Mouse (Mus musculus) midbrain, embryonic 11.5 days (tissue): ENCODE results near the gene Ube2j2. TPM values are rescaled to one million over a fixed set of nuclear protein-coding genes. Genes with fewer than 3 reads are reported as not detected.

Experiments used
- ATAC-seq: fragments of 200-750 bp; cut with Nextera tagmentation; 2 replicates; pipeline ENCODE4 v1.8.0; 2017; ENCODE audit warnings: moderate TSS enrichment, moderate library complexity; ENCODE audit not compliant: low FRiP score
- DNase-seq: peaks from one replicate; pipeline ENCODE4 v3.0.0; 2015; ENCODE audit warnings: low spot score; ENCODE audit errors: missing footprints
- H3K27ac ChIP-seq: fragments of 300-500 bp; sonication (generic); 2 replicates; pipeline ENCODE4 v1.5.1; 2014; ENCODE audit warnings: low read depth, low read length
- H3K27me3 ChIP-seq: fragments of 300-500 bp; sonication (generic); 2 replicates; pipeline ENCODE4 v1.6.1; 2014; ENCODE audit warnings: mild to moderate bottlenecking, low read length, moderate library complexity, mixed read lengths; ENCODE audit not compliant: control insufficient read depth, insufficient read depth
- H3K36me3 ChIP-seq: fragments of 300-500 bp; sonication (generic); 2 replicates; pipeline ENCODE4 v1.6.1; 2014; ENCODE audit warnings: mild to moderate bottlenecking, low read length, moderate library complexity, mixed read lengths; ENCODE audit not compliant: control insufficient read depth, insufficient read depth
- H3K4me1 ChIP-seq: fragments of 300-500 bp; sonication (generic); 2 replicates; pipeline ENCODE4 v1.6.1; 2014; ENCODE audit warnings: low read length; ENCODE audit not compliant: control insufficient read depth, insufficient read depth
- H3K4me2 ChIP-seq: fragments of 300-500 bp; sonication (generic); 2 replicates; pipeline ENCODE4 v1.6.1; 2014; ENCODE audit warnings: mild to moderate bottlenecking, moderate library complexity
- H3K4me3 ChIP-seq: fragments of 300-500 bp; sonication (generic); 2 replicates; pipeline ENCODE4 v1.5.1; 2014; ENCODE audit warnings: low read depth, low read length
- H3K9ac ChIP-seq: fragments of 300-500 bp; sonication (generic); 2 replicates; pipeline ENCODE4 v1.6.1; 2014; ENCODE audit warnings: low read length
- H3K9me3 ChIP-seq: fragments of 300-500 bp; sonication (generic); 2 replicates; pipeline ENCODE4 v1.6.1; 2016; ENCODE audit warnings: low read length; ENCODE audit not compliant: control insufficient read depth
- WGBS: fragments of 180-500 bp; shearing (Covaris S2); extraction: QIAGEN DNeasy Blood & Tissue Kit; methylation state at CpG from one replicate; pipeline ENCODE4 v1.1.7; 2014; 5-methylcytosine and 5-hydroxymethylcytosine counted together
- microRNA-seq: library from miRNA; unstranded; fragments of <30 nt; microRNA quantifications from one replicate; pipeline ENCODE4, GENCODE M21; 2017
- polyA plus RNA-seq: library from polyadenylated mRNA; unstranded; fragments of >200 nt; fragmentation: Nextera tagmentation; extraction: Ambion mirVana; gene quantifications from 2 replicates; pipeline ENCODE4 v1.2.1, GENCODE M21; 2014

Gene Ube2j2
- polyA plus RNA-seq, 1 experiment from 2014 or later: 158 TPM

GRCm38 (mm10) chr4:156004109-156004508, 60.5 kb downstream of the Ube2j2 start:
- no peaks in the 10 kb centered on the region for H3K4me1 ChIP-seq
- no peak overlapping the region for H3K4me3 ChIP-seq
- H3K27me3 ChIP-seq: no peaks in the 10 kb centered on the region
- no peak overlapping the region for H3K9ac ChIP-seq
- ATAC-seq (no peak), DNase-seq (no peak)
- no peak overlapping the region for H3K27ac ChIP-seq
- 91% methylated on average over 3 of the region's 3 CpGs for WGBS
- H3K36me3 ChIP-seq: peaks cover 42% of the 10 kb centered on the region
- H3K9me3 ChIP-seq: no peaks in the 10 kb centered on the region
- H3K4me2 ChIP-seq: no peak overlapping the region

- H3K27ac ChIP-seq: no peak overlapping the region
- no peak for DNase-seq
- 95% methylated on average over 4 of the region's 4 CpGs for WGBS
- peaks cover 33% of the 10 kb centered on the region for H3K36me3 ChIP-seq
- no peaks in the 10 kb centered on the region for H3K4me1 ChIP-seq
- no peak for ATAC-seq
- H3K9me3 ChIP-seq: no peaks in the 10 kb centered on the region
- H3K9ac ChIP-seq: no peak overlapping the region
- H3K4me3 ChIP-seq: no peak overlapping the region
- H3K27me3 ChIP-seq: no peaks in the 10 kb centered on the region
- H3K4me2 ChIP-seq: no peak overlapping the region
Measured at GRCm38 (mm10) chr4:156008369-156008768, 64.7 kb downstream of the Ube2j2 start.

Small RNA genes lying within 50 kb of the gene (microRNA-seq; reads per million reads assigned to microRNA genes)
- gene Gm22991: not detected

Other genes with a start within 250 kb of the Ube2j2 start
- 1.3 and 1.5 TPM in 2 replicates for gene Fndc10, start 249.5 kb upstream of the Ube2j2 start, polyA plus RNA-seq
- 147 and 155 TPM in 2 replicates for gene Ssu72, start 239.0 kb upstream of the Ube2j2 start, polyA plus RNA-seq
- 0.69 and 0.96 TPM in 2 replicates for gene Tmem240, start 209.0 kb upstream of the Ube2j2 start, polyA plus RNA-seq
- 84.5 and 84.6 TPM in 2 replicates for gene Atad3a, start 182.7 kb upstream of the Ube2j2 start, polyA plus RNA-seq
- 9.1 and 9.9 TPM in 2 replicates for gene Vwa1, start 169.1 kb upstream of the Ube2j2 start, polyA plus RNA-seq
- 0.14 and 0.21 TPM in 2 replicates for gene Tmem88b, start 158.0 kb upstream of the Ube2j2 start, polyA plus RNA-seq
- gene Ankrd65, start 153.4 kb upstream of the Ube2j2 start, polyA plus RNA-seq: not detected in 2 replicates
- gene Mrpl20, start 141.0 kb upstream of the Ube2j2 start, polyA plus RNA-seq: 225 and 243 TPM in 2 replicates
- gene Ccnl2, start 131.3 kb upstream of the Ube2j2 start, polyA plus RNA-seq: 146 and 157 TPM in 2 replicates
- 113 and 128 TPM in 2 replicates for gene Aurkaip1, start 112.6 kb upstream of the Ube2j2 start, polyA plus RNA-seq
- gene Mxra8, start 104.2 kb upstream of the Ube2j2 start, polyA plus RNA-seq: 37.7 and 41.9 TPM in 2 replicates
- gene Dvl1, start 96.4 kb upstream of the Ube2j2 start, polyA plus RNA-seq: 8.6 and 10.7 TPM in 2 replicates
- 0.34 and 0.59 TPM in 2 replicates for gene Tas1r3, start 80.5 kb upstream of the Ube2j2 start, polyA plus RNA-seq
- gene Cptp, start 74.4 kb upstream of the Ube2j2 start, polyA plus RNA-seq: 24.7 and 24.8 TPM in 2 replicates
- 102 and 103 TPM in 2 replicates for gene Ints11, start 74.3 kb upstream of the Ube2j2 start, polyA plus RNA-seq
- gene Pusl1, start 52.0 kb upstream of the Ube2j2 start, polyA plus RNA-seq: 37.2 and 39.4 TPM in 2 replicates
- gene Acap3, start 52.0 kb upstream of the Ube2j2 start, polyA plus RNA-seq: 25.6 and 27.5 TPM in 2 replicates
- gene C1qtnf12, start 18.5 kb downstream of the Ube2j2 start, polyA plus RNA-seq: 19.8 and 20.4 TPM in 2 replicates
- 17.2 and 18.8 TPM in 2 replicates for gene B3galt6, start 48.8 kb downstream of the Ube2j2 start, polyA plus RNA-seq
- gene Sdf4, start 49.0 kb downstream of the Ube2j2 start, polyA plus RNA-seq: 130 and 136 TPM in 2 replicates
- 0.41 and 1.1 TPM in 2 replicates for gene Tnfrsf4, start 70.0 kb downstream of the Ube2j2 start, polyA plus RNA-seq
- gene Tnfrsf18, start 82.3 kb downstream of the Ube2j2 start, polyA plus RNA-seq: 0.58 and 0.87 TPM in 2 replicates
- 0.15 TPM in 1 of 2 replicates, not detected in the other for gene Ttll10, start 115.6 kb downstream of the Ube2j2 start, polyA plus RNA-seq
- gene 9430015G10Rik, start 166.2 kb downstream of the Ube2j2 start, polyA plus RNA-seq: 49.5 and 55.7 TPM in 2 replicates
- gene Rnf223, start 186.7 kb downstream of the Ube2j2 start, polyA plus RNA-seq: 0.54 and 0.75 TPM in 2 replicates